Mouse (Mus musculus) CH12.LX (cell line): ENCODE measurements around the gene Chpt1. TPM values are rescaled to one million over a fixed set of nuclear protein-coding genes. Genes with fewer than 3 reads are reported as not detected.

ENCODE experiments used
- DNase-seq: peaks from one replicate; pipeline ENCODE4 v3.0.0-alpha.2; 2013; ENCODE audit errors: extremely low read depth
- H3K27ac ChIP-seq: 2 replicates; pipeline ENCODE4 v1.5.1; 2012; ENCODE audit warnings: low read depth, mild to moderate bottlenecking, control low read depth, moderate library complexity; ENCODE audit not compliant: insufficient read depth
- H3K27me3 ChIP-seq: replicated peaks from 2 replicates; pipeline ENCODE3; 2012; ENCODE audit warnings: inconsistent platforms
- H3K36me3 ChIP-seq, 2 experiments: replicated peaks in 1 of 2; 2 replicates each; pipeline versions ENCODE3 to v1.6.1; 2012; ENCODE audit warnings: inconsistent platforms in 1 of 2, low read length in 1 of 2, mild to moderate bottlenecking in 1 of 2, mixed read lengths in 1 of 2, moderate library complexity in 1 of 2; ENCODE audit not compliant: control insufficient read depth in 1 of 2, insufficient read depth in 1 of 2
- H3K4me1 ChIP-seq, 2 experiments: 2 replicates each; pipeline ENCODE4 v1.6.1; 2012; ENCODE audit warnings: inconsistent platforms in 1 of 2, moderate library complexity in 1 of 2; ENCODE audit not compliant: insufficient read depth in 2 of 2, control insufficient read depth in 1 of 2
- H3K4me2 ChIP-seq: 2 replicates; pipeline ENCODE4 v1.6.1; 2012; ENCODE audit warnings: low read depth, mild to moderate bottlenecking, control low read depth; ENCODE audit not compliant: poor library complexity, insufficient read depth, severe bottlenecking
- H3K4me3 ChIP-seq, 3 experiments: fragments of 150-350 bp in 1 of 3; sonication (generic) in 1 of 3; replicated peaks in 1 of 3; 2 replicates each; pipeline versions ENCODE3 to v1.5.1; 2011 to 2012; ENCODE audit warnings: low read depth in 2 of 3, low read length in 2 of 3, mild to moderate bottlenecking in 2 of 3, moderate library complexity in 2 of 3, control low read depth in 1 of 3, improper control_type of control experiment in 1 of 3, inconsistent platforms in 1 of 3, mixed read lengths in 1 of 3; ENCODE audit not compliant: poor library complexity in 1 of 3
- H3K79me2 ChIP-seq: replicated peaks from 2 replicates; pipeline ENCODE4 v1.6.1; 2012; ENCODE audit warnings: mild to moderate bottlenecking, moderate library complexity; ENCODE audit not compliant: control insufficient read depth, poor library complexity, insufficient read depth, severe bottlenecking; ENCODE audit errors: extremely low read depth
- H3K9ac ChIP-seq: 2 replicates; pipeline ENCODE4 v1.6.1; 2012; ENCODE audit warnings: low read depth, mild to moderate bottlenecking, control low read depth, moderate library complexity; ENCODE audit not compliant: insufficient read depth
- H3K9me3 ChIP-seq: replicated peaks from 2 replicates; pipeline ENCODE3; 2012; ENCODE audit warnings: low read length, inconsistent platforms, mixed read lengths
- CHD2 ChIP-seq: IDR thresholded peaks from 2 replicates; pipeline ENCODE4 v1.6.1; 2011; ENCODE audit warnings: low read length, improper control_type of control experiment
- E2F4 ChIP-seq: IDR thresholded peaks from 2 replicates; pipeline ENCODE4 v1.6.1; 2011; ENCODE audit warnings: low read depth, low read length, improper control_type of control experiment; ENCODE audit not compliant: insufficient replicate concordance
- ELF1 ChIP-seq: IDR thresholded peaks from 2 replicates; pipeline ENCODE4 v1.6.1; 2014; ENCODE audit warnings: low read depth, mild to moderate bottlenecking, inconsistent platforms, low read length, improper control_type of control experiment
- GABPA ChIP-seq: IDR thresholded peaks from 2 replicates; pipeline ENCODE4 v1.6.1; 2012; ENCODE audit warnings: low read depth, low read length, improper control_type of control experiment, inconsistent platforms; ENCODE audit not compliant: insufficient replicate concordance
- HCFC1 ChIP-seq: IDR thresholded peaks from 2 replicates; pipeline ENCODE4 v1.6.1; 2012; ENCODE audit warnings: low read depth, mild to moderate bottlenecking, inconsistent platforms, low read length, improper control_type of control experiment
- JUN ChIP-seq: IDR thresholded peaks from 2 replicates; pipeline ENCODE4 v1.6.1; 2011; ENCODE audit warnings: low read depth, mild to moderate bottlenecking, low read length, improper control_type of control experiment, moderate library complexity; ENCODE audit not compliant: insufficient read depth
- JUND ChIP-seq: conservative IDR thresholded peaks from 2 replicates; pipeline ENCODE4 v1.6.1; 2011; ENCODE audit warnings: low read depth, low read length, improper control_type of control experiment
- MAFK ChIP-seq: IDR thresholded peaks from 2 replicates; pipeline ENCODE4 v1.6.1; 2011; ENCODE audit warnings: low read length, improper control_type of control experiment; ENCODE audit not compliant: insufficient replicate concordance
- MAX ChIP-seq: IDR thresholded peaks from 2 replicates; pipeline ENCODE4 v1.6.1; 2011; ENCODE audit warnings: low read length, improper control_type of control experiment
- MAZ ChIP-seq: IDR thresholded peaks from 2 replicates; pipeline ENCODE4 v1.6.1; 2012; ENCODE audit warnings: low read depth, mild to moderate bottlenecking, inconsistent platforms, low read length, improper control_type of control experiment, moderate library complexity
- MEF2A ChIP-seq: IDR thresholded peaks from 2 replicates; pipeline ENCODE4 v1.6.1; 2014; ENCODE audit warnings: low read depth, mild to moderate bottlenecking, inconsistent platforms, low read length, improper control_type of control experiment, borderline replicate concordance
- MXI1 ChIP-seq: IDR thresholded peaks from 2 replicates; pipeline ENCODE4 v1.6.1; 2011; ENCODE audit warnings: mild to moderate bottlenecking, low read depth, low read length, improper control_type of control experiment
- PAX5 ChIP-seq: IDR thresholded peaks from 2 replicates; pipeline ENCODE4 v1.6.1; 2012; ENCODE audit warnings: low read length, inconsistent platforms, mixed read lengths
- POLR2AphosphoS2 ChIP-seq: IDR thresholded peaks from 2 replicates; pipeline ENCODE4 v1.6.1; 2011; ENCODE audit warnings: low read depth, low read length, improper control_type of control experiment
- RCOR1 ChIP-seq: conservative IDR thresholded peaks from 2 replicates; pipeline ENCODE4 v1.6.1; 2012; ENCODE audit warnings: low read depth, mild to moderate bottlenecking, inconsistent platforms, low read length, improper control_type of control experiment
- TBP ChIP-seq: conservative IDR thresholded peaks from 2 replicates; pipeline ENCODE4 v1.6.1; 2011; ENCODE audit warnings: low read depth, low read length, improper control_type of control experiment
- TCF12 ChIP-seq: IDR thresholded peaks from 2 replicates; pipeline ENCODE4 v1.6.1; 2014; ENCODE audit warnings: low read depth, mild to moderate bottlenecking, inconsistent platforms, low read length, improper control_type of control experiment
- USF1 ChIP-seq: IDR thresholded peaks from 2 replicates; pipeline ENCODE4 v1.6.1; 2014; ENCODE audit warnings: low read depth, mild to moderate bottlenecking, inconsistent platforms, low read length, improper control_type of control experiment
- USF2 ChIP-seq: conservative IDR thresholded peaks from 2 replicates; pipeline ENCODE4 v1.6.1; 2011; ENCODE audit warnings: low read depth, low read length, improper control_type of control experiment
- ZMIZ1 ChIP-seq: IDR thresholded peaks from 2 replicates; pipeline ENCODE4 v1.6.1; 2012; ENCODE audit warnings: low read depth, mild to moderate bottlenecking, inconsistent platforms, low read length, improper control_type of control experiment
- dilution Hi-C: fragments of 300-500 bp; cut with MboI; formaldehyde crosslinking; loops from 2 replicates; pipeline ENCODE4 v1.14.3; 2020; ENCODE audit warnings: low sequenced_read_pairs; ENCODE audit not compliant: extremely low pct_unique_long_range_greater_than_20kb, extremely low pct_ligation_motif_present
- in situ Hi-C: fragments of 300-500 bp; cut with MboI; formaldehyde crosslinking; loops from 3 replicates; pipeline ENCODE4 v1.14.3; 2019; ENCODE audit warnings: low sequenced_read_pairs, low pct_ligation_motif_present, low pct_unique_long_range_greater_than_20kb, mixed read lengths
- polyA plus RNA-seq: library from polyadenylated mRNA; unstranded; fragments of >175 nt; gene quantifications from 2 replicates; pipeline ENCODE4 v1.2.1, GENCODE M21; 2012; ENCODE audit warnings: low read depth; ENCODE audit not compliant: insufficient read length
- total RNA-seq, 2 experiments: library from RNA; depleted of rRNA; stranded (reverse); fragments of 300-350 nt in 1 of 2; fragments of >200 nt in 1 of 2; gene quantifications; 2 replicates each; pipeline ENCODE4 v1.2.3; 2012 to 2014

Chpt1 gene
- total and polyA plus RNA-seq, 3 experiments: 8.1 to 10.1 (median 8.1) TPM

GRCm38 (mm10) chr10:88504481-88504880, 608 bp upstream of the Chpt1 start:
- dilution Hi-C loops: no loop called here
- Histone ChIP-seq H3K9me3 (no peaks in the 10 kb centered on the region), H3K4me1 (peaks cover 0 to 24% of the 10 kb centered on the region in 2 experiments; a peak in 2 of 4 replicates), H3K79me2 (no peaks in the 10 kb centered on the region), H3K4me3 (no peak overlapping the region)
- TF ChIP-seq ELF1 (no peak), E2F4 (no peak), PAX5 (no peak), MAFK (no peak), GABPA (no peak), JUN (no peak), MAX (no peak), MAZ (no peak), CHD2 (no peak), TCF12 (no peak), TBP (no peak), RCOR1 (no peak), HCFC1 (no peak), MEF2A (no peak), USF2 (no peak), ZMIZ1 (no peak), JUND (no peak), POLR2AphosphoS2 (no peak), MXI1 (no peak), USF1 (no peak)
- TF ChIP-seq, all 38 proteins: peak for 0
- Histone ChIP-seq H3K9ac (no peak overlapping the region; the same call in 1 of the 2 replicates), H3K27ac (no peak overlapping the region), H3K4me2 (peak overlapping the region; percentile 88; the same call in 1 of the 2 replicates), H3K36me3 (no peaks in the 10 kb centered on the region), H3K27me3 (peaks cover 5% of the 10 kb centered on the region)
- in situ Hi-C loops: no loop called here
- no peak for DNase-seq

GRCm38 (mm10) chr10:88502919-88503318, 954 bp downstream of the Chpt1 start:
- dilution Hi-C loops (no loop called here), in situ Hi-C loops (no loop called here)
- peaks cover 5% of the 10 kb centered on the region for H3K27me3 ChIP-seq
- DNase-seq: no peak
- peak overlapping the region; percentile 70 for H3K9ac ChIP-seq
- H3K9me3 ChIP-seq: no peaks in the 10 kb centered on the region
- H3K79me2 ChIP-seq: no peaks in the 10 kb centered on the region
- H3K4me3 ChIP-seq: peak overlapping the region; percentile 59 to 97 (median 74)
- peaks cover 0 to 24% of the 10 kb centered on the region in 2 experiments; a peak in 2 of 4 replicates for H3K4me1 ChIP-seq
- peak overlapping the region; percentile 93 for H3K4me2 ChIP-seq
- no peak for TF ChIP-seq TBP
- no peak for TF ChIP-seq POLR2AphosphoS2
- TF ChIP-seq, all 38 proteins: peak for 0
- no peak overlapping the region for H3K27ac ChIP-seq
- no peaks in the 10 kb centered on the region for H3K36me3 ChIP-seq
